Mouse (Mus musculus): ENCODE measurements around the gene Nkpd1. TPM values are rescaled to one million over a fixed set of nuclear protein-coding genes. Genes with fewer than 3 reads are reported as not detected.
A peak's percentile ranks its signal among the peaks of the same experiment; 100 is the strongest.

Nkpd1 gene
- polyA plus RNA-seq, 1 experiment from 2014 or later, result 0.17 TPM

GRCm38 (mm10) chr7:19572926-19573775, 55.5 kb downstream of the Nkpd1 start:
- peaks cover 42% of the 10 kb centered on the region for H3K27me3 ChIP-seq (replicated peaks; ENCODE audit: low read depth, poor library complexity, severe bottlenecking)
- under 1% methylated on average over 53 of the region's 53 CpGs for WGBS
- H3K36me3 ChIP-seq (replicated peaks), result peaks cover 35% of the 10 kb centered on the region
- peak overlapping the region; percentile 86 for H3K27ac ChIP-seq (replicated peaks)
- H3K4me3 ChIP-seq, result peak overlapping the region; percentile 86
- H3K4me1 ChIP-seq, result peaks cover 42% of the 10 kb centered on the region
- DNase-seq (ENCODE audit: low spot score), result peak; percentile 90
- H3K9me3 ChIP-seq, result no peaks in the 10 kb centered on the region

GRCm38 (mm10) chr7:19573776-19574140, 56.1 kb downstream of the Nkpd1 start:
- H3K27ac ChIP-seq (replicated peaks), result peak overlapping the region; percentile 86
- H3K9me3 ChIP-seq, result no peaks in the 10 kb centered on the region
- H3K4me3 ChIP-seq, result peak overlapping the region; percentile 86
- H3K27me3 ChIP-seq (replicated peaks; ENCODE audit: low read depth, poor library complexity, severe bottlenecking), result peaks cover 48% of the 10 kb centered on the region
- WGBS, result 25% methylated on average over 16 of the region's 16 CpGs
- no peak for DNase-seq (ENCODE audit: low spot score)
- peaks cover 45% of the 10 kb centered on the region for H3K4me1 ChIP-seq
- peaks cover 29% of the 10 kb centered on the region for H3K36me3 ChIP-seq (replicated peaks)

Other genes starting within 250 kb of the Nkpd1 start
- 56.7 and 61.1 TPM in 2 replicates for gene Vasp, start 246.0 kb upstream of the Nkpd1 start, polyA plus RNA-seq (2016; fragmentation: Nextera tagmentation; extraction: Ambion mirVana)
- gene Ppm1n, start 237.8 kb upstream of the Nkpd1 start, polyA plus RNA-seq (2016; fragmentation: Nextera tagmentation; extraction: Ambion mirVana), result 0.25 TPM in 1 of 2 replicates, not detected in the other
- 16.6 and 18.8 TPM in 2 replicates for gene Rtn2, start 235.2 kb upstream of the Nkpd1 start, polyA plus RNA-seq (2016; fragmentation: Nextera tagmentation; extraction: Ambion mirVana)
- 0.09 TPM in 1 of 2 replicates, not detected in the other for gene Fosb, start 207.8 kb upstream of the Nkpd1 start, polyA plus RNA-seq (2016; fragmentation: Nextera tagmentation; extraction: Ambion mirVana)
- gene Ercc1, start 173.1 kb upstream of the Nkpd1 start, polyA plus RNA-seq (2016; fragmentation: Nextera tagmentation; extraction: Ambion mirVana), result 102 and 107 TPM in 2 replicates
- 26.8 and 28.9 TPM in 2 replicates for gene Cd3eap, start 158.4 kb upstream of the Nkpd1 start, polyA plus RNA-seq (2016; fragmentation: Nextera tagmentation; extraction: Ambion mirVana)
- 6.9 and 7.1 TPM in 2 replicates for gene Ppp1r13l, start 158.1 kb upstream of the Nkpd1 start, polyA plus RNA-seq (2016; fragmentation: Nextera tagmentation; extraction: Ambion mirVana)
- gene Ercc2, start 135.8 kb upstream of the Nkpd1 start, polyA plus RNA-seq (2016; fragmentation: Nextera tagmentation; extraction: Ambion mirVana), result 28.1 and 28.8 TPM in 2 replicates
- gene Klc3, start 113.7 kb upstream of the Nkpd1 start, polyA plus RNA-seq (2016; fragmentation: Nextera tagmentation; extraction: Ambion mirVana), result 7.9 and 8.8 TPM in 2 replicates
- 0.20 TPM in 1 of 2 replicates, not detected in the other for gene Ckm, start 113.1 kb upstream of the Nkpd1 start, polyA plus RNA-seq (2016; fragmentation: Nextera tagmentation; extraction: Ambion mirVana)
- 7.1 and 8.0 TPM in 2 replicates for gene Mark4, start 59.0 kb upstream of the Nkpd1 start, polyA plus RNA-seq (2016; fragmentation: Nextera tagmentation; extraction: Ambion mirVana)
- gene Exoc3l2, start 54.5 kb upstream of the Nkpd1 start, polyA plus RNA-seq (2016; fragmentation: Nextera tagmentation; extraction: Ambion mirVana), result 1.2 and 1.3 TPM in 2 replicates
- gene Bloc1s3, start 9.5 kb upstream of the Nkpd1 start, polyA plus RNA-seq (2016; fragmentation: Nextera tagmentation; extraction: Ambion mirVana), result 1.9 TPM in 2 replicates
- 72.6 and 73.9 TPM in 2 replicates for gene Trappc6a, start 9.4 kb upstream of the Nkpd1 start, polyA plus RNA-seq (2016; fragmentation: Nextera tagmentation; extraction: Ambion mirVana)
- 20.7 and 22.9 TPM in 2 replicates for gene Ppp1r37, start 45.2 kb downstream of the Nkpd1 start, polyA plus RNA-seq (2016; fragmentation: Nextera tagmentation; extraction: Ambion mirVana)
- gene Zfp296, start 59.4 kb downstream of the Nkpd1 start, polyA plus RNA-seq (2016; fragmentation: Nextera tagmentation; extraction: Ambion mirVana), result 0.41 and 0.44 TPM in 2 replicates
- 187 and 191 TPM in 2 replicates for gene Gemin7, start 59.8 kb downstream of the Nkpd1 start, polyA plus RNA-seq (2016; fragmentation: Nextera tagmentation; extraction: Ambion mirVana)
- 58.0 and 58.9 TPM in 2 replicates for gene Clasrp, start 86.6 kb downstream of the Nkpd1 start, polyA plus RNA-seq (2016; fragmentation: Nextera tagmentation; extraction: Ambion mirVana)
- 3.5 and 4.2 TPM in 2 replicates for gene Relb, start 111.6 kb downstream of the Nkpd1 start, polyA plus RNA-seq (2016; fragmentation: Nextera tagmentation; extraction: Ambion mirVana)
- gene Clptm1, start 147.2 kb downstream of the Nkpd1 start, polyA plus RNA-seq (2016; fragmentation: Nextera tagmentation; extraction: Ambion mirVana), result 82.7 and 86.4 TPM in 2 replicates
- 0.29 and 0.47 TPM in 2 replicates for gene Apoc2, start 160.1 kb downstream of the Nkpd1 start, polyA plus RNA-seq (2016; fragmentation: Nextera tagmentation; extraction: Ambion mirVana)
- not detected in 2 replicates for gene Gm44805, start 163.6 kb downstream of the Nkpd1 start, polyA plus RNA-seq (2016; fragmentation: Nextera tagmentation; extraction: Ambion mirVana)
- 0.09 TPM in 1 of 2 replicates, not detected in the other for gene Apoc4, start 163.6 kb downstream of the Nkpd1 start, polyA plus RNA-seq (2016; fragmentation: Nextera tagmentation; extraction: Ambion mirVana)
- 3.6 and 4.7 TPM in 2 replicates for gene Apoc1, start 174.8 kb downstream of the Nkpd1 start, polyA plus RNA-seq (2016; fragmentation: Nextera tagmentation; extraction: Ambion mirVana)
- gene Apoe, start 181.3 kb downstream of the Nkpd1 start, polyA plus RNA-seq (2016; fragmentation: Nextera tagmentation; extraction: Ambion mirVana), result 135 and 168 TPM in 2 replicates
- gene Tomm40, start 197.6 kb downstream of the Nkpd1 start, polyA plus RNA-seq (2016; fragmentation: Nextera tagmentation; extraction: Ambion mirVana), result 216 and 221 TPM in 2 replicates
- gene Nectin2, start 232.6 kb downstream of the Nkpd1 start, polyA plus RNA-seq (2016; fragmentation: Nextera tagmentation; extraction: Ambion mirVana), result 110 TPM in 2 replicates

Measured in embryonic facial prominence, embryonic 10.5 days (tissue).